Mouse (Mus musculus) thymus, adult 2 months (tissue): ENCODE data around the gene Zswim4. TPM values are rescaled to one million over a fixed set of nuclear protein-coding genes. Genes with fewer than 3 reads are reported as not detected.

Experiments used
- DNase-seq: peaks from one replicate; pipeline ENCODE4 v3.0.0; 2021
- H3K27ac ChIP-seq: fragments of 200-500 bp; 2 replicates; pipeline ENCODE4 v1.5.1; 2012; ENCODE audit warnings: low read length, control low read depth; ENCODE audit not compliant: control insufficient read depth, insufficient read depth
- H3K27me3 ChIP-seq: fragments of 200-500 bp; 2 replicates; pipeline ENCODE4 v1.6.1; 2012; ENCODE audit warnings: mild to moderate bottlenecking, low read length, moderate library complexity, mixed read lengths; ENCODE audit not compliant: control insufficient read depth, insufficient read depth
- H3K36me3 ChIP-seq: fragments of 200-500 bp; 2 replicates; pipeline ENCODE4 v1.6.1; 2012; ENCODE audit warnings: mild to moderate bottlenecking, low read length, moderate library complexity; ENCODE audit not compliant: control insufficient read depth, insufficient read depth
- H3K4me1 ChIP-seq: fragments of 200-500 bp; replicated peaks from 2 replicates; pipeline ENCODE4 v1.6.1; 2012; ENCODE audit warnings: low read length; ENCODE audit not compliant: control insufficient read depth, insufficient read depth
- H3K4me3 ChIP-seq: fragments of 200-500 bp; 2 replicates; pipeline ENCODE4 v1.5.1; 2012; ENCODE audit warnings: mild to moderate bottlenecking, low read length, control low read depth, moderate library complexity; ENCODE audit not compliant: control insufficient read depth, insufficient read depth
- CTCF ChIP-seq: fragments of 200-500 bp; IDR thresholded peaks from 2 replicates; pipeline ENCODE4 v1.5.1; 2012; ENCODE audit warnings: mild to moderate bottlenecking, control low read depth, low read length, moderate library complexity, borderline replicate concordance; ENCODE audit not compliant: control insufficient read depth, poor library complexity, insufficient read depth; ENCODE audit errors: extremely low read depth
- POLR2A ChIP-seq: fragments of 200-500 bp; IDR thresholded peaks from 2 replicates; pipeline ENCODE4 v1.6.1; 2012; ENCODE audit warnings: mild to moderate bottlenecking, low read length, control low read depth, moderate library complexity; ENCODE audit not compliant: control insufficient read depth, poor library complexity, insufficient read depth; ENCODE audit errors: extremely low read depth
- WGBS: fragments of 180-500 bp; shearing (Covaris S2); methylation state at CpG from one replicate; pipeline ENCODE4 v1.1.7; 2018; 5-methylcytosine and 5-hydroxymethylcytosine counted together
- polyA plus RNA-seq: library from polyadenylated mRNA; depleted of rRNA; stranded (reverse); fragments of >200 nt; gene quantifications from 2 replicates; pipeline ENCODE4 v1.2.3, GENCODE M21; 2012

The Zswim4 gene
- polyA plus RNA-seq, 1 experiment, result 53.0 TPM

- peaks cover 9% of the 10 kb centered on the region for H3K4me1 ChIP-seq
- peaks cover 49% of the 10 kb centered on the region for H3K36me3 ChIP-seq
- H3K4me3 ChIP-seq, result no peak overlapping the region
- no peaks in the 10 kb centered on the region for H3K27me3 ChIP-seq
- H3K27ac ChIP-seq, result no peak overlapping the region
- DNase-seq, result peak; percentile 19
- TF ChIP-seq POLR2A (no peak), CTCF (no peak)
- WGBS, result 84% methylated on average over 17 of the region's 17 CpGs
Measured at GRCm38 (mm10) chr8:84230735-84231134, 6.1 kb downstream of the Zswim4 start.

- DNase-seq, result no peak
- WGBS, result 91% methylated on average over 21 of the region's 21 CpGs
- Histone ChIP-seq H3K36me3 (peaks cover 65% of the 10 kb centered on the region), H3K4me1 (peaks cover 6% of the 10 kb centered on the region), H3K4me3 (no peak overlapping the region), H3K27ac (no peak overlapping the region), H3K27me3 (no peaks in the 10 kb centered on the region)
- TF ChIP-seq POLR2A (no peak), CTCF (no peak)
Measured at GRCm38 (mm10) chr8:84223322-84224029, 13.4 kb downstream of the Zswim4 start.

GRCm38 (mm10) chr8:84222566-84223165 is 14.2 kb downstream of the Zswim4 start:
- 46% methylated on average over 9 of the region's 9 CpGs for WGBS
- TF ChIP-seq POLR2A (no peak), CTCF (no peak)
- Histone ChIP-seq H3K4me3 (no peak overlapping the region), H3K4me1 (peaks cover 6% of the 10 kb centered on the region), H3K36me3 (peaks cover 63% of the 10 kb centered on the region), H3K27me3 (no peaks in the 10 kb centered on the region), H3K27ac (peak overlapping the region; percentile 61; the same call in 1 of the 2 replicates)
- no peak for DNase-seq

- 63% methylated on average over 7 of the region's 7 CpGs for WGBS
- H3K27ac ChIP-seq, result no peak overlapping the region
- DNase-seq, result no peak
- peaks cover 53% of the 10 kb centered on the region for H3K36me3 ChIP-seq
- TF ChIP-seq POLR2A, result no peak
- TF ChIP-seq CTCF, result no peak
- H3K4me3 ChIP-seq, result no peak overlapping the region
- no peaks in the 10 kb centered on the region for H3K27me3 ChIP-seq
- peaks cover 6% of the 10 kb centered on the region for H3K4me1 ChIP-seq
Measured at GRCm38 (mm10) chr8:84220105-84220504, 16.8 kb downstream of the Zswim4 start.

- no peak for TF ChIP-seq CTCF
- no peak for TF ChIP-seq POLR2A
- H3K4me3 ChIP-seq, result no peak overlapping the region
- no peak for DNase-seq
- H3K4me1 ChIP-seq, result peaks cover 6% of the 10 kb centered on the region
- WGBS, result 97% methylated on average over 5 of the region's 5 CpGs
- H3K36me3 ChIP-seq, result peaks cover 54% of the 10 kb centered on the region
- no peaks in the 10 kb centered on the region for H3K27me3 ChIP-seq
- H3K27ac ChIP-seq, result no peak overlapping the region
Measured at GRCm38 (mm10) chr8:84218143-84218542, 18.7 kb downstream of the Zswim4 start.

GRCm38 (mm10) chr8:84217206-84217605 is 19.6 kb downstream of the Zswim4 start:
- Histone ChIP-seq H3K27me3 (no peaks in the 10 kb centered on the region), H3K36me3 (peaks cover 50% of the 10 kb centered on the region), H3K27ac (no peak overlapping the region), H3K4me1 (peaks cover 1% of the 10 kb centered on the region), H3K4me3 (no peak overlapping the region)
- TF ChIP-seq CTCF (no peak), POLR2A (no peak)
- 99% methylated on average over 11 of the region's 11 CpGs for WGBS
- DNase-seq, result no peak
